Mouse (Mus musculus): ENCODE measurements at regions not wholly inside any gene's neighbourhood (a gene's known extent, or its start where the extent isn't known, plus 50 kb on each side); places are given as distances from the start of the nearest gene placed in this dataset.

DNA sequence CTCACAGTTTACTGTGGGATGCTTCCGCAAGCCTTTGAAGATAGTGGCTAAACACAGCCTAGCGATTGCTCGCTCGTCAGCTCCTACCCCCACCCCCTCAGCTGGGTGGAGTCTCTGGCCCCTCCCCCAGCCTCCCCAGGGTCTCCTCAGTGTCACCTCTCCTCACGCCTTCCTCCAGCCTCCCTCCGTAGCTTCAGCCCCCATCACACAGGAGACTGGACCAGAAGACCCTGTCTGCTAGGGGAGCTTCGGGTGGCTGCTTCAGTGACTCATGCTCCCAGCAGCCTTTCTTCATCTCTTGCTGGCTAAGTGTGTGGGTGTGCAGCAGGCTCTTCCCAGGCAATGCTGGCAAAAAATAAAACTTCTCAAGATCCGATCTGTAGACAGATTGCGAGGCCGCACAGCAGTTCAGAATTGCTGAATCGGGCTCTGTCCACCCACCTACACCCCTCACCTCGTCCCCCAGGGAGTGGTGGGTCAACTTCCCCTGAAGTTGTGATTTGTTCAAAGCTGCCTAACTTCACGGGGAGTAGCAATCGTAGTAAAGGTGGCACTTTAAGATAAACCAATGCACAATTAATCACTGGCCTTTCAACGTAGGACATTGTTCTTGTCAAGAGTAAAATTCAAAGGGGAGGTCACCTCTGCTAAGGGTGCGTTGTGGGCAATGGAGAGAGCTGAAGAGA is 61.2 kb upstream of the Ankrd28 start:
- peak; percentile 27 to 41 for DNase-seq

DNA sequence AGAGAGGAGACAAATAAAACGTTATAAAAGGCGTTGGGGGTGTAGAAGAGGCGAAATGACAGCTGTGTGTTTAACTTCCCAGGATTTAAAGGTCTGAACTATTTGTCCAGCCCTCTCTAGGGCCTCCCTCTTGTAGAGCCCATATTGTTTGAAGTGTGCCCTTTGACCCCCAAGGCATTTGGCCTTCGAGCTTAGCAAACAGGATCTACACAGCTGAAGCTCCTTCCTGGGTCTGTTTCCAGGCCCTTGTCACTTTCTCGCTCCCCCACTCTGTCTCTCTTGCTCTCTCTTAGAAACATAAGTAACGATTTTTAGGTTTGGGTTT is 61.7 kb upstream of the Ankrd28 start:
- DNase-seq, result no peak

- no peak for DNase-seq
Observed at GRCm38 (mm10) chr14:31896500-31896899, 66.0 kb upstream of the Ankrd28 start.

GRCm38 (mm10) chr14:31899504-31899903 is 69.1 kb upstream of the Ankrd28 start:
- DNase-seq, result peak; percentile 12 to 19

DNA sequence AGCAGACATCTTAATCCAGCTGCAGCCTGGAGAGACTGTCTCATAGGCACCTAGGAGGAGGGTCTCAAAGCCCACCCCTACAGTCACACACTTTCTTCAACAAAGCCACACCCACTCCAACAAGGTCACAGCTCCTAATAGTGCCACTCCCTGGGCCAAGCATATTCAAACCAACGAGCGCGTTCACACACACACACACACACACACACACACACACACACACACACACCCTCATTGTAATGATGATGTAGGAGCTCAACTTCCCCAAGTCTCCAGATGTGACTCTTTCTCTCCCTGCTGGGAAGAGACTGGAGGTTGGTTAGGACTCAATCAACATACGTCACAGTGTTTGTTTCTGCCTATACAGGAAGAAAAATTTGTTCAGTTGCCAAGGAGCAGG is 69.5 kb upstream of the Ankrd28 start:
- no peak for DNase-seq

DNA sequence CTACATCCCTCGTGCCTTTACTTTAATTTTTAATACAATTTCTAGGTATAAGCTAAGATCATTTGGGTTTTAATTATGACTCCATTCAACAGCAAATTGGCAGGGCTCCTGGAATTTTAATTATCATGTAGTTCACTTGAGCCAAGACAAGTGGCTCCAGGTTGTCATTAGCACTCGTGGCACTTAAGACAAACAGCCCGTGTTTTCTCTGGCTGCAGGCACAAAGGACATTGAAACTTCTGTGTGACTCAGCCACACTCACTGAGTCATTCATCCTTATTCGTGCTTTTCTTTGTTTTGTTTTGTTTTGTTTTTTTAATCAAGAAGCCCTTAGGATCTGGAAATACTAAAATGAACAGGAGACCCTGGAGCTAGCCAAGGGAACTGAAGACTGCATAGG is 71.5 kb upstream of the Ankrd28 start:
- DNase-seq, result peak in 1 of 2 experiments; percentile 20

DNA sequence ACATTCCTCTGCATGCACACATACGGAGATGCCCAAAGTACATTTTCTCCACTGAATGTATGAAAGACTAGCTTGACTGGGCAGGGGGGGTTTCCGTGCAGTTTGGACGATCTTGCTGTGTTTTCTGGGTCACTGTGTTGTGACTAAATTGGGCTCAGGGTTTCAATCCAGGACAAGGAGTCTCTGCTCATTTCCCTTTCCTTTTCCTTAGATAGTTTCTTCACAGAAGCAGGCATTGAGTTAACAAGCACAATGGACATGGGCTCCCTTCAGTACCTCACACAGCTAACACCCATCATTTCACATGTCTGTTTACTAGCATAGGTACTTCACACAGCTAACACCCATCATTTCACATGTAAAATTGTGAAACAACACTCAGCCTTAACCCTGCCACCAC is 73.2 kb upstream of the Ankrd28 start:
- DNase-seq, result no peak

- DNase-seq, result no peak
Observed at GRCm38 (mm10) chr14:31908591-31908990, 78.1 kb upstream of the Ankrd28 start.

DNA sequence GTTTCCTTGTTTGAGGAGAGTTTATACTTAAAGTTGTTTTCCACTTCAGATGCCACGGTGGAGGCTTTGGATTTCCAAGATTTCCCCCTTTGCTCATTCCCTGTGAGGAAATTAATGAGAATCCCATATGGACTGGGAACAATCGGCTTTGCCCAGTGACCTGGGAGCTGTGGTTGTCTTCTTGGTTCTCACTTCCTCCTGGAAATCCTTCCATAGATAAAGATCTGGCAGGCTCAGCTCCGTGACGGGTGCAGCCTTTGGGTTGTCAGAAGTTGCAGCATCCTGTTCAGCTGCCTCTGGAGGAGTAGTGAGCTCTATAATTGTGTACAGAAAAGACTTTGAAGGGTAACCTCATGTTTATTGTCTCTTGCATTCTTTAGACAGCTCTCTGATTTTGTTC is 78.8 kb upstream of the Ankrd28 start:
- no peak for DNase-seq

DNA sequence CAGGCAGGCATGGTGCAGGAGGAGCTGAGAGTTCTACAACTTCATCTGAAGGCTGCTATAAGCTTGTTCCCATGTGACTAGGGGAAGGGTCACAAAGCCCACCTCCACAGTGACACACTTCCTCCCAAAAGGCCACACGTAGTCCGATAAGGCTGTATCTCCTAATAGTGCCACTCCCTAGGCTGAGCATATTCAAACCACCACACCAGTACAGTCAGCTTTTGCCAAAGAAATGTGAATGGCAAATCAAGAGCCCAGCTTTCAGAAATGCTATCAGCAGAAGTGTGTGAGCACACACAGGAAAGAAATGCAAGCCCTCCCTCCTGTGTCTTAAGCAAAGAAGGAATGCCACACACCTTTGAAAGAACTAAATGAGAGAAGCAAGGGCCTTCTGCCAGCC is 80.4 kb upstream of the Ankrd28 start:
- no peak for DNase-seq

DNA sequence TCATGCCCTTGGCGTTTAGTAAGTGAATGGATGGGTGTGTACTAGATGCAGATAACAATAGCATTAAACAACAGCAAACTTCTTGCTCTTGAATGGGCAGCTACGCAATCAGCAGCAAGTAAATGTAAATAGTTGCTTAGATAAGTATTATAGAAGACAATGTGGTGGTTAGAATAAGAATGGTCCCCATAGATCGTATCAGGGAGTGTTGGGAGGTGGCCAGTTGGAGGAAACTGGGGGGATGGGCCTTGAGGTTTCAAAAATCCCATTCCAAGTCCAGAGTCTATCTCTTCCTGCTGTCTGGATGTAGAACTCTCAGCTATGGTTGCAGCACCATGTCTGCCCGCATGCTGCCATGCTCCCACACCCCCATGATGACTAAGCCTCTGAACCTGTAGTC is 88.0 kb upstream of the Ankrd28 start:
- no peak for DNase-seq

- no peak for DNase-seq
Observed at GRCm38 (mm10) chr14:31918921-31919320, 88.5 kb upstream of the Ankrd28 start.

DNA sequence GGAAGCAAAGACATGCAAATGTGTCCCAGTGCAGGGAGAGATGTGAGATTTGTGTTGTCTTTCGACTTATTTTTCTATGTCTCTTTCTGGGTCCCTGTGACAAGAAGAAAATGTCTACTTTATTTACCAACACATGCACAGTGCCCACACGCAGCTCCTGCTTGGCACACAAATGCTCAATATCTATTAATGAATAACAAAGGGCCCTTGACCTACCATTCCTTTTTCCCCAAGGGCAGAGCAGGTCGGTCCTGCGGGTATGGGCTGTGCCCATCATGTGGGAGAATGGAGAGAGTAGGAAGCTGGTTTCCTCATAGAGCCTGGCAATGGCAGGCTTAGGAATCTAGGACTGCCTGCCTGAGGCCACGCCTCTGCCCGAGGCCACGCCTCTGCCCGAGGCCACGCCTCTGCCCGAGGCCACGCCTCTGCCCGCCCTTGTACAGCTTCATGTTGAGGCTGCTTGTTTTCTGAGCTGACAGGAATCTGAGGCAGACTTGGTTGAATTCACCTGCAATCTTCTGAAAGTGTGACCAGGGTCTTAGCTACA is 98.8 kb upstream of the Ankrd28 start:
- DNase-seq, result no peak

- DNase-seq, result peak; percentile 92
Observed at GRCm38 (mm10) chr14:31930367-31930766, 98.4 kb upstream of the Galnt15 start.

DNA sequence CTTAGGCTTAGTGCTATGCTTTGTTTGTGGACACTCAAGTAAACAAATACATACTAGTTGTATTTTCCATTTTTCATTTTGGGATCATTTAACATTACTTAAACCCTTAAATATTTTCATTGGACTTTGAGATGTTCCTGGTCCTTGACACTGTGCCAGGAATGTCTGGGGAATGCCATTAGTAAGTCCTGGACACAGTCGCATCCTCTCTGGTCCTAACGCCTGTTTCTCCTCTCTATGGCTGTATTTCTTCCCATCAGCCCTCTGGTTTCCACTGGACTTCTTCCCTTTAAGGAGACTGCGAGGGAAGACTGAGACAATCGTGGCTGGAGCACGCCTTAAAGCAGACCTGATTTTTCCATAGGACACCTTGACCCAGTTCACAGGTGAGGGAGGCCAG is 96.8 kb upstream of the Galnt15 start:
- no peak for DNase-seq

GRCm38 (mm10) chr14:31933441-31933840 is 95.3 kb upstream of the Galnt15 start:
- peak; percentile 60 to 63 for DNase-seq

DNA sequence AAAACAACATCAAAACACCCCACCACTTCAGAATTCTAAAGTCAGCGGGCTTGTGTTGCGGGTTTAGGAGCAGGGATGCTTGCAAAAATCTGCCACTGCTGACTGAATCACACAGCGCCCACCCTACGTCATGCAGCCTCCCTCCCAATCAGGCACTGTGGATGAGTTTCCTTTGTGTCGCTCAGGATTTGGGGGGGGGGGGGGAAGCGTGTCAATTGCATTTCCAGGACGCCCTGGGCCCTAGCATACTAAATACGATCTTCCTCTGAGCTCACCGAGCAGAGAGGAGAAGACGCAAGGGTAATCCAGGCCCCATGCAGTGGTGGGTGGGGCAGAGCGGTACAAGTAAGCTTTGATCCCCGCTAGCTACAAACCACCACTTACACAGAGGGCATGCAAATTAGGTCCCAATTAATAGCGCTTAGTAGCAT is 94.9 kb upstream of the Galnt15 start:
- DNase-seq, result peak; percentile 85 to 89

DNA sequence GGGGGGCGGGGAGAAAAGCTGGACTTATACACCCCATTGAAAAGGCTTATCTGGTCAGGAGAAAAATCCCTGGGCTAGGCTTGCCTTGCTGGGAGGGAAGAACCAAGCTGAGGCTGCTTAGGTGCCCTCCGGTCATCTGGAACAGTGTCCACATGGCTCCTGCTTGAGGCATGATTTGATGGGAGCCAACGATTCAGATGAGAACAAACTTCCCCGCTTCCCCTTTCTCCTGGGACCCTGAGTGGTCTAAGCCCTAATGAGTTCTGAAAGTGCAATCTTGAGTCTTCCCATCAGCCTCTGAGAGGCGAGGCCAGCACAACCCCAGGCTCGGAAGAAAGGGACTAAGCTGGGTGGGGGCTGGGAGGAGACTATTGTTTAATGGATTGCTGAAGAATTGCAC is 94.5 kb upstream of the Galnt15 start:
- peak; percentile 65 to 66 for DNase-seq

DNA sequence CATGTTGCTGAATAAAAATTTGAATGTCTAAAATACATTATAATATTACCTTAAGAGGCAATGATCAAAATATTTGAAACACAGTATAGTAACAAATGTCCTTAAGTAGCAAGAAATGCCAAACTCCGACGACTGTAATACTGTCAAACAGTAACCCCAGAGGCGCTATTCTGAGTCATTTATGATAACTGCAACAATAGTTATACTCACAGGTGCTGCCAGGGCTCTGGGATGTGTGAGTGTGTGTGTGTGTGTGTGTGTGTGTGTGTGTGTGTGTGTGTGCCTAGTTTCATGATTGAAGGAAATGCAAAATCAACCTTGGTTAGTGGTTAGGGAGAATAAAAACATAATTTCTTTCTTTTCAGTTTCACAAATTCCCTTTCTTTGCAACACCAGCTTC is 94.0 kb upstream of the Galnt15 start:
- no peak for DNase-seq

DNA sequence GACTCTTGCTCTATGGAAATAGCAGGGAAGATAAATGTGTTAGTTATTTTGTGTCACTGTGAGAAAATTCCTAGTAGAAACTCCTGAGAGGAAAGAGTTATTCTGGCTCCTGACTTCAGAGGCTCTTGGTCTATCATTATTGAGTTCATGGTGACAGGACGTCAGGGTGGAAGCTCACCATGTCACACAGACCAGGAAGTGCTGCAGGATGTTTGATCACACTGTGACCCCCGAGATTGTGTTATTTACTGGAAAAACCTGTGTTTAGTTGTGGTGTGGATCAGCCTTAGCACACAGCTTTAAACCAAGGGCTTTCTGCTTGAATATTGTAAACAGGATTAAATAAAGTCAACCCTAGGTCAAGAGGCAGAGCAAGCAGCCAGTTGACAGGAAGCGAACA is 93.4 kb upstream of the Galnt15 start:
- DNase-seq, result no peak

GRCm38 (mm10) chr14:31936581-31936980 is 92.2 kb upstream of the Galnt15 start:
- peak in 1 of 2 experiments; percentile 23 for DNase-seq

- DNase-seq, result no peak
Observed at GRCm38 (mm10) chr14:31940900-31941299, 87.9 kb upstream of the Galnt15 start.

DNA sequence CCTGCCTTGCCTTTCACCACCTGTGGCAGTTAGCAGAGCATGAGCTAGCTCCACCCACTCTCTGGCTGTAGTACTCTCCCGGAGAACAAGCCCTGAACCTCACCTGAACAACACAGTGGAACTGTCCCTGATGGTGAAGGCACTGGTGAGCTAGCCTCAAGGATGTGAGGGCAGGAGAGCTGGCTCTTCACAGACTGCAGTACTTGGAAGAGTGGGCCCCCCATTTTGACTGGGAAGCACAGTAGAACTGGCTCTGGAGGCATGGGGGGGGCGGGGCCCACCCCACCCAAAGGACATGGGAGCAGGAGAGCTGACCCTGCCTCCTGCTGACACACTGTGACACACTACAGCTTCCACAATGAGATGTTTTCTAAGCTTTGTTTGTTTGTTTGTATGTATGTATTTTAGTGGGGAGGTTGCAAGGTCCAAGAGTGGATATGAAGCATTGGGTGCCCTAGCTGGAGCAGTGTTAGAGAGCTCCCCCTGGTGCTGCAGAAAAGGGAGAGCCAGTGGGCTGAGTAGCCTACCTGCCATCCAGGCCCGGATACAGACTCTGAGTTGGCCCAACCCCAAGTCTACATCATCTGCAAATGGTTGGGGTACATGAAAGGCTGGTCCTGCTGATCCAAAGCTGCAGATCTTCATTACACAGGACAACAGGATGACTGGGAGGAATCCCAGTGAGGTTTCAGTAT is 86.4 kb upstream of the Galnt15 start:
- peak; percentile 51 to 58 for DNase-seq

DNA sequence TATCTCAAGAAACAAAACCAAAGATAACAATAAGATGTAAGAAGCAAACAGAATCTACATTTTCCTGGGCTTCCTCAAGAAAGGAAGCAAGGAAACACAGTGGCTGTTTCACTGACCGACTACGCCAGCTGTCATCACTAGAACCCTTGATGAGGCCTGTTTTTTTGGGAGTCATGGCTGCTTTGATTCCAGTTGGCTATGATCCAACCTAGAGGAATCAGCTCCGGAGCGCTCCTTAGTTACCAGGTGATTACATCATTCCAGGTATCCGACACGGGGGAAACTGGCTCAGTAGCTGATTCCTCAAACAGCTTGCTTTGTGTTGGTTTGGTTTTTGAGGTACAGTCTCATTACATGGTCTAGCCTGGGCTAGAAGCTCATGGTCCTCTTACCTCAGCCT is 84.1 kb upstream of the Galnt15 start:
- no peak for DNase-seq

DNA sequence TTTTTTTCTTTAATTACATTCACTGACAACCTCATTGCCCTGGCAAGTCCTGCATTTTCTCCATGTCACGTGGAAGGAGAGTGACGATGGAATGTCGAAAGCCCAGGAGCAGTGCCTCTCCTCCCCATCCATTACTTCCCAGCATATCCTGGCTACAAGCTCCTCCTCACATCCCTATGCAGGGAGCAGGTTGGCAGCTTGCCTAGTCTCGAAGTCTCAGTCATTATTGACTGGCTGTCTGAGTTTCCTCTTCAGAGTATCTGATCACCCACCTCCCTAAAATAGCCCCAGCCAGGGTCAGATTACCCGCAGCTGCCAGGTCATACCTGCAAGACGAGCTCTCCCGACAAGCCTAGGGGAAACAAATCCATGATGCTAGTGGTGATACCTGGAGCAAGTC is 83.7 kb upstream of the Galnt15 start:
- peak; percentile 33 to 43 for DNase-seq

Data from cerebellum, postnatal 10 days (tissue).